Mouse (Mus musculus): Measurements from ENCODE around the gene Usp13. TPM values are rescaled to one million over a fixed set of nuclear protein-coding genes. Genes with fewer than 3 reads are reported as not detected.

Usp13 gene
- total RNA-seq (2022) = 10 to 100 TPM; 26.0 to 31.6 (median 28.3) TPM

- peak; percentile 45 to 55 for DNase-seq (ENCODE audit: low spot score in 2 of 2)
Observed at GRCm38 (mm10) chr3:32817357-32818326, at the start of gene Usp13. Usp13 (plus strand) TSS chr3:32817546.

- DNase-seq (ENCODE audit: low spot score in 2 of 2) = no peak
Observed at GRCm38 (mm10) chr3:32770781-32771180, 46.6 kb upstream of the Usp13 start.

- DNase-seq (ENCODE audit: low spot score in 2 of 2) = no peak
Observed at GRCm38 (mm10) chr3:32817001-32817356, 367 bp upstream of the Usp13 start.

GRCm38 (mm10) chr3:32818327-32818900 is 1.1 kb downstream of the Usp13 start:
- DNase-seq (ENCODE audit: low spot score in 2 of 2) = no peak

- DNase-seq (ENCODE audit: low spot score in 2 of 2) = no peak
Observed at GRCm38 (mm10) chr3:32822620-32823019, 5.3 kb downstream of the Usp13 start.

- DNase-seq (ENCODE audit: low spot score in 2 of 2) = no peak
Observed at GRCm38 (mm10) chr3:32824923-32825322, 7.6 kb downstream of the Usp13 start.

GRCm38 (mm10) chr3:32825964-32826479 is 8.7 kb downstream of the Usp13 start:
- no peak for DNase-seq (ENCODE audit: low spot score in 2 of 2)

- peak in 1 of 2 experiments; percentile 60 for DNase-seq (ENCODE audit: low spot score in 2 of 2)
Observed at GRCm38 (mm10) chr3:32826701-32827100, 9.4 kb downstream of the Usp13 start.

GRCm38 (mm10) chr3:32833871-32834270 is 16.5 kb downstream of the Usp13 start:
- DNase-seq (ENCODE audit: low spot score in 2 of 2) = no peak

GRCm38 (mm10) chr3:32837847-32838246 is 20.5 kb downstream of the Usp13 start:
- DNase-seq (ENCODE audit: low spot score in 2 of 2) = no peak

- DNase-seq (ENCODE audit: low spot score in 2 of 2) = no peak
Observed at GRCm38 (mm10) chr3:32856362-32857107, 39.2 kb downstream of the Usp13 start.

- peak in 1 of 2 experiments; percentile 14 for DNase-seq (ENCODE audit: low spot score in 2 of 2)
Observed at GRCm38 (mm10) chr3:32871081-32871480, 53.7 kb downstream of the Usp13 start.

GRCm38 (mm10) chr3:32886386-32886785 is 69.0 kb downstream of the Usp13 start:
- no peak for DNase-seq (ENCODE audit: low spot score in 2 of 2)

GRCm38 (mm10) chr3:32888886-32889285 is 71.5 kb downstream of the Usp13 start:
- DNase-seq (ENCODE audit: low spot score in 2 of 2) = no peak

GRCm38 (mm10) chr3:32890174-32890573 is 72.8 kb downstream of the Usp13 start:
- DNase-seq (ENCODE audit: low spot score in 2 of 2) = no peak

- no peak for DNase-seq (ENCODE audit: low spot score in 2 of 2)
Observed at GRCm38 (mm10) chr3:32903462-32903861, 86.1 kb downstream of the Usp13 start.

- no peak for DNase-seq (ENCODE audit: low spot score in 2 of 2)
Observed at GRCm38 (mm10) chr3:32904599-32904998, 87.3 kb downstream of the Usp13 start.

- no peak for DNase-seq (ENCODE audit: low spot score in 2 of 2)
Observed at GRCm38 (mm10) chr3:32905850-32906779, 88.8 kb downstream of the Usp13 start.

GRCm38 (mm10) chr3:32908400-32908799 is 91.1 kb downstream of the Usp13 start:
- no peak for DNase-seq (ENCODE audit: low spot score in 2 of 2)

- DNase-seq (ENCODE audit: low spot score in 2 of 2) = peak in 1 of 2 experiments; percentile 8
Observed at GRCm38 (mm10) chr3:32910071-32910551, 92.8 kb downstream of the Usp13 start.
